Comparison of ENCODE assay signal across 8 mouse cellular contexts in genomic region chr17:29095201-29095733, GRCm38 (mm10). TPM values are rescaled to one million over a fixed set of nuclear protein-coding genes. Genes with fewer than 3 reads are reported as not detected.
DNase-seq lines count a peak whose midpoint lies in the region; ATAC-seq and TF ChIP-seq lines count a peak whose summit lies in the region.

No protein-coding gene starts in this region.

- intact Hi-C loops in gastrocnemius, adult 2 months (cut with DNase I), result loop anchor here (1.0 to 5.0 kb wide), 3 partner anchors 46 to 108 kb away; no protein-coding TSS in a partner anchor
- intact Hi-C loops in left cerebral cortex, adult 2 months (cut with DNase I), result loop anchor here (1.0 to 5.0 kb wide), 5 partner anchors 17 to 152 kb away; no protein-coding TSS in a partner anchor

- peaks cover 81% of the 10 kb centered on the region for H3K79me2 ChIP-seq in macrophage (ENCODE audit: inconsistent target)

- peak overlapping the region; percentile 75 for H3K4me3 ChIP-seq in gastrocnemius, adult 2 months
- peak overlapping the region; percentile 69 for H3K4me3 ChIP-seq in hindbrain, postnatal 0 days (ENCODE audit: low read length)
- H3K4me3 ChIP-seq in left cerebral cortex, adult 2 months, result peak overlapping the region; percentile 64
- peak overlapping the region; percentile 96 for H3K4me3 ChIP-seq in macrophage (ENCODE audit: inconsistent target)

- H3K27ac ChIP-seq in gastrocnemius, adult 2 months, result peak overlapping the region; percentile 87
- peak overlapping the region; percentile 82 for H3K27ac ChIP-seq in hindbrain, postnatal 0 days
- H3K27ac ChIP-seq in left cerebral cortex, adult 2 months, result peak overlapping the region; percentile 82
- peak overlapping the region; percentile 91 for H3K27ac ChIP-seq in macrophage

- DNase-seq in gastrocnemius, adult 2 months, result peak; percentile 97
- DNase-seq in hindbrain, postnatal 0 days (ENCODE audit: low spot score), result peak; percentile 96
- DNase-seq in left cerebral cortex, adult 2 months (ENCODE audit: extremely low spot score in 1 of 2, low spot score in 2 of 2), result peak; percentile 96 to 99
- peak; percentile 89 for DNase-seq in retina, postnatal 7 days (ENCODE audit: low read depth, low spot score)
- peak; percentile 97 for DNase-seq in urinary bladder, adult 18-20 months (ENCODE audit: low spot score in 2 of 2)

- H3K36me3 ChIP-seq in hindbrain, postnatal 0 days (ENCODE audit: insufficient read depth, low read length), result peaks cover 17% of the 10 kb centered on the region; the same call in 1 of the 2 replicates
- peaks cover 43% of the 10 kb centered on the region for H3K36me3 ChIP-seq in macrophage (ENCODE audit: inconsistent target)

- H3K4me2 ChIP-seq in hindbrain, postnatal 0 days (ENCODE audit: low read depth, low read length), result peak overlapping the region; percentile 87

- no peaks in the 10 kb centered on the region for H3K4me1 ChIP-seq in hindbrain, postnatal 0 days (ENCODE audit: insufficient read depth, low read length)

- WGBS in hindbrain, postnatal 0 days, result under 1% methylated on average over 44 of the region's 44 CpGs
- 0% methylated on average over 27 of the region's 44 CpGs for WGBS in macrophage (ENCODE audit: missing documents)

- peak; percentile 86 for ATAC-seq in activated CD4-positive, CD25-positive, alpha-beta regulatory T cell, adult 4 months
- peak; percentile 80 for ATAC-seq in common myeloid progenitor, adult 5-6 weeks (replicated peaks; ENCODE audit: low read depth, poor library complexity, severe bottlenecking)
- ATAC-seq in hindbrain, postnatal 0 days, result peak; percentile 91

- no peak; the same call in 1 of the 2 replicates for TF ChIP-seq CTCF in gastrocnemius, adult 2 months (IDR thresholded peaks at IDR 0.05)
- peak; percentile 99 for TF ChIP-seq CTCF in hindbrain, postnatal 0 days (IDR thresholded peaks at IDR 0.05; ENCODE audit: low read depth)
- TF ChIP-seq CTCF in left cerebral cortex, adult 2 months (IDR thresholded peaks at IDR 0.05), result peak; percentile 100

- H3K9ac ChIP-seq in hindbrain, postnatal 0 days (replicated peaks; ENCODE audit: low read length), result peak overlapping the region; percentile 87

- no peaks in the 10 kb centered on the region for H3K27me3 ChIP-seq in hindbrain, postnatal 0 days (ENCODE audit: insufficient read depth, low read length)

- H3K9me3 ChIP-seq in hindbrain, postnatal 0 days (ENCODE audit: low read length), result no peaks in the 10 kb centered on the region

RNA-seq across cellular contexts. Expression of gene Cdkn1a, which starts 4.5 kb away (rescaled TPM):
- 10 to 100 TPM in 1 of 2 experiments, 1 to 10 TPM in 1; 7.5 to 12.1 TPM for polyA plus RNA-seq in activated CD4-positive, CD25-positive, alpha-beta regulatory T cell, adult 4 months (2017; shearing (Covaris generic))
- total RNA-seq in common myeloid progenitor, adult 5-6 weeks (2017), result 3.7 and 7.9 TPM in 2 replicates
- 100 to 1,000 TPM in 1 of 2 experiments, 10 to 100 TPM in 1; 32.6 to 103 TPM for total RNA-seq in gastrocnemius, adult 2 months (2021)
- total RNA-seq in hindbrain, postnatal 0 days (2014; rRNA removed), result 48.9 and 50.0 TPM in 2 replicates
- polyA plus RNA-seq in hindbrain, postnatal 0 days (2015; fragmentation: Nextera tagmentation; extraction: Ambion mirVana), result 242 and 257 TPM in 2 replicates
- total RNA-seq in left cerebral cortex, adult 2 months (2021), result 10 to 100 TPM; 40.6 to 64.4 TPM
- total RNA-seq in macrophage (2018; cell fraction: chromatin; rRNA removed), result 1,000 to 10,000 TPM in 4 of 26 experiments, 100 to 1,000 TPM in 22; 134 to 1,695 (median 455) TPM
- total RNA-seq in macrophage (2018; cell fraction: cytosol; rRNA removed), result 1,000 to 10,000 TPM in 5 of 26 experiments, 100 to 1,000 TPM in 21; 227 to 1,662 (median 534) TPM
- 1,000 to 10,000 TPM in 7 of 26 experiments, 100 to 1,000 TPM in 19; 155 to 1,879 (median 663) TPM for total RNA-seq in macrophage (2018; cell fraction: nucleus; rRNA removed)
- 176 to 305 TPM (median 287 TPM) in 3 replicates for polyA plus RNA-seq in macrophage (2018)

RNA-seq across cellular contexts. Expression of gene Rab44, which starts 18.7 kb away (rescaled TPM):
- not detected for polyA plus RNA-seq in activated CD4-positive, CD25-positive, alpha-beta regulatory T cell, adult 4 months (2017; shearing (Covaris generic))
- total RNA-seq in common myeloid progenitor, adult 5-6 weeks (2017), result 147 and 213 TPM in 2 replicates
- total RNA-seq in gastrocnemius, adult 2 months (2021), result under 1 TPM in 1 of 2 experiments, not detected in 1; 0.59 TPM
- 1.2 TPM in 2 replicates for total RNA-seq in hindbrain, postnatal 0 days (2014; rRNA removed)
- 0.05 and 0.20 TPM in 2 replicates for polyA plus RNA-seq in hindbrain, postnatal 0 days (2015; fragmentation: Nextera tagmentation; extraction: Ambion mirVana)
- under 1 TPM in 1 of 2 experiments, not detected in 1; 0.32 TPM for total RNA-seq in left cerebral cortex, adult 2 months (2021)
- total RNA-seq in macrophage (2018; cell fraction: chromatin; rRNA removed), result 10 to 100 TPM in 12 of 26 experiments, 1 to 10 TPM in 7, under 1 TPM in 4, not detected in 3; 0.19 to 39.9 (median 15.8) TPM
- 1 to 10 TPM in 8 of 26 experiments, under 1 TPM in 17, not detected in 1; 0.04 to 2.6 (median 0.66) TPM for total RNA-seq in macrophage (2018; cell fraction: cytosol; rRNA removed)
- total RNA-seq in macrophage (2018; cell fraction: nucleus; rRNA removed), result 10 to 100 TPM in 13 of 26 experiments, 1 to 10 TPM in 10, under 1 TPM in 3; 0.36 to 44.9 (median 9.5) TPM
- polyA plus RNA-seq in macrophage (2018), result 0.33 to 1.5 TPM (median 0.94 TPM) in 3 replicates

Comparison
In these comparisons a context has a peak if more than half of its experiments do, and no peak if none do; other contexts are left out.
1. Peak in every context shown above with its lines: DNase-seq, ATAC-seq, H3K4me3 ChIP-seq and H3K27ac ChIP-seq.
2. RNA of gene Rab44, which starts 18.7 kb away (total RNA-seq): 147 to 213 TPM in common myeloid progenitor, adult 5-6 weeks; 1.2 TPM in hindbrain, postnatal 0 days, 0.59 TPM in gastrocnemius, adult 2 months and 0.32 TPM in left cerebral cortex, adult 2 months; every median in the first group is over 10 times any median in the second.